Mouse (Mus musculus) pancreas, adult 10 weeks (tissue): ENCODE measurements around the gene Atg4d. TPM values are rescaled to one million over a fixed set of nuclear protein-coding genes. Genes with fewer than 3 reads are reported as not detected.

Experiments
- polyA plus RNA-seq: library from polyadenylated mRNA; stranded (reverse); fragments of 350-450 nt; fragmentation: Illumina TruSeq; extraction: RNeasy Lipid Tissue Mini Kit (QIAGEN cat#74804); gene quantifications from one replicate; pipeline ENCODE4 v1.2.3, GENCODE M21; 2015; ENCODE audit warnings: low read depth, low replicate concordance; ENCODE audit not compliant: insufficient read depth

Gene Atg4d
- polyA plus RNA-seq = 5.9 TPM

GRCm38 (mm10) chr9:21265000-21265561 is at the start of gene Atg4d:
Gene Atg4d (plus strand): TSS chr9:21265293.

GRCm38 (mm10) chr9:21238733-21239464 is 26.2 kb upstream of the Atg4d start, which contains the start of gene Keap1:
Gene Keap1 (minus strand): TSS chr9:21239361.

GRCm38 (mm10) chr9:21248326-21248725 is 16.8 kb upstream of the Atg4d start, which contains the start of gene S1pr5:
Gene S1pr5 (minus strand): TSS chr9:21248443.

GRCm38 (mm10) chr9:21287571-21288402 is 22.7 kb downstream of the Atg4d start, which contains the start of gene Kri1:
Gene Kri1 (minus strand): TSS chr9:21287969.

GRCm38 (mm10) chr9:21291022-21291787 is 26.1 kb downstream of the Atg4d start, which contains the start of gene Cdkn2d:
Gene Cdkn2d (minus strand): TSS chr9:21291407.

GRCm38 (mm10) chr9:21312134-21312533 is 47.0 kb downstream of the Atg4d start, which contains the start of gene Ap1m2:
Gene Ap1m2 (minus strand): TSS chr9:21312337.

GRCm38 (mm10) chr9:21320619-21321512 is 55.8 kb downstream of the Atg4d start, which contains the start of gene Slc44a2:
Gene Slc44a2 (plus strand): TSS chr9:21320698.

Other genes starting within 250 kb of the Atg4d start
- 7.2 TPM for gene Icam1, start 249.3 kb upstream of the Atg4d start, polyA plus RNA-seq
- not detected for gene Icam4, start 235.9 kb upstream of the Atg4d start, polyA plus RNA-seq
- not detected for gene Icam5, start 233.2 kb upstream of the Atg4d start, polyA plus RNA-seq
- gene Zglp1, start 198.2 kb upstream of the Atg4d start, polyA plus RNA-seq = not detected
- gene Gm49373, start 192.2 kb upstream of the Atg4d start, polyA plus RNA-seq = 0.74 TPM
- gene Fdx1l, start 191.7 kb upstream of the Atg4d start, polyA plus RNA-seq = 12.7 TPM
- gene Gm38431, start 173.3 kb upstream of the Atg4d start, polyA plus RNA-seq = 4.2 TPM
- gene Raver1, start 173.3 kb upstream of the Atg4d start, polyA plus RNA-seq = 4.9 TPM
- gene Tyk2, start 134.1 kb upstream of the Atg4d start, polyA plus RNA-seq = 6.1 TPM
- gene Cdc37, start 115.3 kb upstream of the Atg4d start, polyA plus RNA-seq = 23.2 TPM
- gene Pde4a, start 99.6 kb upstream of the Atg4d start, polyA plus RNA-seq = 12.9 TPM
- gene Keap1, start 25.9 kb upstream of the Atg4d start, polyA plus RNA-seq = 10.2 TPM
- not detected for gene S1pr5, start 16.9 kb upstream of the Atg4d start, polyA plus RNA-seq
- gene Kri1, start 22.7 kb downstream of the Atg4d start, polyA plus RNA-seq = 14.5 TPM
- 5.5 TPM for gene Cdkn2d, start 26.1 kb downstream of the Atg4d start, polyA plus RNA-seq
- gene Ap1m2, start 47.0 kb downstream of the Atg4d start, polyA plus RNA-seq = 11.4 TPM
- 16.7 TPM for gene Slc44a2, start 55.4 kb downstream of the Atg4d start, polyA plus RNA-seq
- 18.0 TPM for gene Ilf3, start 102.6 kb downstream of the Atg4d start, polyA plus RNA-seq
- 58.6 TPM for gene Qtrt1, start 146.5 kb downstream of the Atg4d start, polyA plus RNA-seq
- gene Dnm2, start 159.6 kb downstream of the Atg4d start, polyA plus RNA-seq = 30.4 TPM
- gene Tmed1, start 245.0 kb downstream of the Atg4d start, polyA plus RNA-seq = 4.5 TPM